Mouse (Mus musculus) E14TG2a.4 (cell line): ENCODE data around the gene Evx1.

Experiments
- CTCF ChIP-seq: conservative IDR thresholded peaks from 2 replicates; pipeline ENCODE4 v1.5.1; 2014; ENCODE audit warnings: low read length
- NANOG ChIP-seq: IDR thresholded peaks from 2 replicates; pipeline ENCODE4 v1.6.1; 2014; ENCODE audit warnings: borderline replicate concordance, low read length, mixed read lengths
- POU5F1 ChIP-seq: IDR thresholded peaks from 2 replicates; pipeline ENCODE4 v1.6.1; 2014; ENCODE audit warnings: low read length, borderline replicate concordance

GRCm38 (mm10) chr6:52268756-52269155, 44.5 kb upstream of the Evx1 start:
- no peak for TF ChIP-seq CTCF
- no peak for TF ChIP-seq NANOG
- no peak for TF ChIP-seq POU5F1
